Comparison of ENCODE assay signal across 8 mouse cellular contexts in genomic region chr4:139643972-139644371, GRCm38 (mm10). TPM values are rescaled to one million over a fixed set of nuclear protein-coding genes. Genes with fewer than 3 reads are reported as not detected.
DNase-seq lines count a peak whose midpoint lies in the region; ATAC-seq and TF ChIP-seq lines count a peak whose summit lies in the region.

No protein-coding gene starts in this region.

- peak; percentile 9; the same call in 1 of the 2 replicates for ATAC-seq in lung, embryonic 14.5 days (ENCODE audit: insufficient read depth)

- H3K9me3 ChIP-seq in lung, embryonic 14.5 days (ENCODE audit: low read depth, low read length) = no peaks in the 10 kb centered on the region

- H3K27me3 ChIP-seq in lung, embryonic 14.5 days (ENCODE audit: insufficient read depth, low read length) = 0 out of 2 replicates have a peak, but pooled peaks cover 4% of the 10 kb centered on the region

- H3K36me3 ChIP-seq in lung, embryonic 14.5 days (ENCODE audit: insufficient read depth) = peaks cover 16% of the 10 kb centered on the region; the same call in 1 of the 2 replicates

- 16% methylated on average over 9 of the region's 9 CpGs for WGBS in lung, embryonic 14.5 days

- no peak overlapping the region for H3K4me2 ChIP-seq in lung, embryonic 14.5 days

- peak; percentile 95 for TF ChIP-seq CTCF in lung, embryonic 14.5 days (IDR thresholded peaks at IDR 0.05; ENCODE audit: low read depth)

- peak; percentile 84 for DNase-seq in A20 (ENCODE audit: low read depth, low spot score)
- DNase-seq in adrenal gland, adult 2 months = peak; percentile 83
- DNase-seq in embryo, embryonic 10 days (ENCODE audit: low spot score) = peak; percentile 90
- peak; percentile 60 for DNase-seq in gastrocnemius, postnatal 25 days
- peak; percentile 74 to 82 for DNase-seq in kidney, postnatal 25 days
- peak; percentile 90 for DNase-seq in lung, embryonic 14.5 days
- DNase-seq in retina, adult 2 months (ENCODE audit: low read depth, low spot score) = peak; percentile 50
- peak; percentile 79 for DNase-seq in thymus, postnatal 14 days

- H3K27ac ChIP-seq in lung, embryonic 14.5 days (ENCODE audit: low read depth) = no peak overlapping the region

- H3K4me3 ChIP-seq in lung, embryonic 14.5 days (ENCODE audit: low read depth, low read length) = no peak overlapping the region

- H3K9ac ChIP-seq in lung, embryonic 14.5 days = no peak overlapping the region

- no peaks in the 10 kb centered on the region for H3K4me1 ChIP-seq in lung, embryonic 14.5 days (ENCODE audit: insufficient read depth)

RNA-seq across cellular contexts. Expression of gene Tas1r2, which starts 9.4 kb away (rescaled TPM):
- total RNA-seq in adrenal gland, adult 2 months (2021) = not detected
- polyA plus RNA-seq in adrenal gland, adult 2 months (2012; rRNA removed) = 0.03 TPM in 1 of 2 replicates, not detected in the other
- not detected for total RNA-seq in gastrocnemius, postnatal 25 days (2021)
- not detected in 2 replicates for polyA plus RNA-seq in lung, embryonic 14.5 days (2014; fragmentation: Nextera tagmentation; extraction: Ambion mirVana)

RNA-seq across cellular contexts. Expression of gene Aldh4a1, which starts 21.3 kb away (rescaled TPM):
- 100 to 1,000 TPM in 1 of 2 experiments, 10 to 100 TPM in 1; 77.6 to 145 TPM for total RNA-seq in adrenal gland, adult 2 months (2021)
- polyA plus RNA-seq in adrenal gland, adult 2 months (2012; rRNA removed) = 221 and 280 TPM in 2 replicates
- total RNA-seq in gastrocnemius, postnatal 25 days (2021) = 10 to 100 TPM; 62.2 to 72.0 TPM
- polyA plus RNA-seq in lung, embryonic 14.5 days (2014; fragmentation: Nextera tagmentation; extraction: Ambion mirVana) = 11.7 and 13.8 TPM in 2 replicates

RNA-seq across cellular contexts. Expression of gene Gm21969, which starts 41.0 kb away (rescaled TPM):
- total RNA-seq in adrenal gland, adult 2 months (2021) = under 1 TPM in 1 of 2 experiments, not detected in 1; 0.09 TPM
- polyA plus RNA-seq in adrenal gland, adult 2 months (2012; rRNA removed) = 0.03 and 0.10 TPM in 2 replicates
- total RNA-seq in gastrocnemius, postnatal 25 days (2021) = under 1 TPM in 1 of 2 experiments, not detected in 1; 0.08 TPM
- polyA plus RNA-seq in lung, embryonic 14.5 days (2014; fragmentation: Nextera tagmentation; extraction: Ambion mirVana) = not detected in 2 replicates
